Mouse (Mus musculus) intestine, postnatal 0 days (tissue): ENCODE measurements at regions not wholly inside any gene's neighbourhood (a gene's known extent, or its start where the extent isn't known, plus 50 kb on each side); places are given as distances from the start of the nearest gene placed in this dataset.

Experiments
- ATAC-seq: fragments of 200-750 bp; cut with Nextera tagmentation; 2 replicates; pipeline ENCODE4 v1.8.0; 2017; ENCODE audit warnings: mild to moderate bottlenecking, moderate TSS enrichment, moderate library complexity
- H3K27ac ChIP-seq: fragments of 300-500 bp; sonication (generic); 2 replicates; pipeline ENCODE4 v1.5.1; 2014; ENCODE audit warnings: mild to moderate bottlenecking, low read depth, low read length, moderate library complexity
- H3K27me3 ChIP-seq: fragments of 300-500 bp; sonication (generic); replicated peaks from 2 replicates; pipeline ENCODE4 v1.6.1; 2014; ENCODE audit warnings: low read length, mixed read lengths; ENCODE audit not compliant: control insufficient read depth, insufficient read depth
- H3K36me3 ChIP-seq: fragments of 300-500 bp; sonication (generic); 2 replicates; pipeline ENCODE4 v1.6.1; 2014; ENCODE audit warnings: mild to moderate bottlenecking, moderate library complexity; ENCODE audit not compliant: control insufficient read depth, insufficient read depth
- H3K4me1 ChIP-seq: fragments of 300-500 bp; sonication (generic); replicated peaks from 2 replicates; pipeline ENCODE4 v1.6.1; 2014; ENCODE audit warnings: antibody characterized with exemption, low read length, mixed read lengths; ENCODE audit not compliant: control insufficient read depth, insufficient read depth
- H3K4me2 ChIP-seq: fragments of 300-500 bp; sonication (generic); replicated peaks from 2 replicates; pipeline ENCODE4 v1.6.1; 2014; ENCODE audit warnings: low read depth, mild to moderate bottlenecking, moderate library complexity
- H3K4me3 ChIP-seq: fragments of 300-500 bp; sonication (generic); 2 replicates; pipeline ENCODE4 v1.5.1; 2014; ENCODE audit warnings: low read depth, low read length
- H3K9ac ChIP-seq: fragments of 300-500 bp; sonication (generic); 2 replicates; pipeline ENCODE4 v1.6.1; 2014; ENCODE audit warnings: mild to moderate bottlenecking, low read depth, low read length
- H3K9me3 ChIP-seq: fragments of 300-500 bp; sonication (generic); 2 replicates; pipeline ENCODE4 v1.6.1; 2016; ENCODE audit warnings: mixed run types; ENCODE audit not compliant: control insufficient read depth
- CTCF ChIP-seq: sonication (generic); IDR thresholded peaks from 2 replicates; pipeline ENCODE4 v1.5.1; 2016; ENCODE audit warnings: low read depth, mild to moderate bottlenecking, control low read depth, antibody characterized with exemption, moderate library complexity
- WGBS: fragments of 180-500 bp; shearing (Covaris S2); extraction: QIAGEN DNeasy Blood & Tissue Kit; methylation state at CpG from one replicate; pipeline ENCODE4 v1.1.7; 2014; 5-methylcytosine and 5-hydroxymethylcytosine counted together

DNA sequence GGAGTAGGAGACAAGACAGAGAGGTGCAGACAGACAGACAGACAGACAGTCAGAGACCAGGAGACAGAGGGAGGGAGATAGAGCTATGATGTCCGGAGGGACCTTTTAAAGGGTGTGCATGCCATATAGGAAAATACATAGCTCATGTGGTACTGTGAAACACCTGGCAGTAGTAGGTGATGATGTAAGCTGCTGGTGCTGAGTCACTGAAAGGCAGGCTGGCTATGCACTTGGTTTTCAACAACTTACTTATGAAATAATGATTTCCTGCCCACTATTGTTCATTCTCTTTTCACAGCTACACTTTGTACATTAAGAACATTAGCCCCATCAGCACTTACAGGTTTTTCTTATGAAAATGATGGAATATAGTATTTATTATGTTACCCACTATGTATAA, 196.2 kb downstream of the Aldoart1 start:
- no peak for TF ChIP-seq CTCF
- Histone ChIP-seq H3K9me3 (no peaks in the 10 kb centered on the region), H3K4me2 (no peak overlapping the region), H3K27ac (no peak overlapping the region), H3K27me3 (no peaks in the 10 kb centered on the region), H3K9ac (no peak overlapping the region), H3K4me3 (no peak overlapping the region), H3K36me3 (no peaks in the 10 kb centered on the region), H3K4me1 (no peaks in the 10 kb centered on the region)
- WGBS = 100% methylated on average over 1 of the region's 1 CpGs
- no peak for ATAC-seq

DNA sequence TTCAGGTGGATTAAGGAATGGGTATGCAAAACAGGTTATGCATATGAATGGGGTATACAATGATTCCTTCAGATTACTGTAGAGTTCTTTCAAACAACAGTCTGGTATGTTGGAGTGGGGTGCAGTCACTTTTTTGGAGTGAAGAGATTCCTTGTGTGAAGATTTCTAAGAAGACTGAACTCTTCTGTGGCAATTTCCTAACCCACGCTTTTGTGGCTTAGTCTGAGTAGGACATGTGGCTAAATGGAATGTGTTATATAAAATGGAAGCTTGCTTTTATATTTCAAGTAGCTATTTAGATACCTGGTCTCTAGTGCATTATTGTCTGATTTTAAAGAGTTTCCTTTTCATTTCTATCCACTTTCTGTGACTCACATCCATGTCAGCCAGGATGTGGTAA, 205.3 kb downstream of the Aldoart1 start:
- H3K4me1 ChIP-seq = no peaks in the 10 kb centered on the region
- H3K9ac ChIP-seq = no peak overlapping the region
- H3K27ac ChIP-seq = no peak overlapping the region
- no peak overlapping the region for H3K4me3 ChIP-seq
- 92% methylated on average over 1 of the region's 1 CpGs for WGBS
- TF ChIP-seq CTCF = no peak
- H3K36me3 ChIP-seq = no peaks in the 10 kb centered on the region
- H3K4me2 ChIP-seq = no peak overlapping the region
- ATAC-seq = no peak
- H3K27me3 ChIP-seq = no peaks in the 10 kb centered on the region
- no peaks in the 10 kb centered on the region for H3K9me3 ChIP-seq

GRCm38 (mm10) chr4:72629416-72629815, 223.0 kb downstream of the Aldoart1 start:
- Histone ChIP-seq H3K4me3 (no peak overlapping the region), H3K27me3 (no peaks in the 10 kb centered on the region), H3K4me1 (no peaks in the 10 kb centered on the region), H3K36me3 (no peaks in the 10 kb centered on the region), H3K4me2 (no peak overlapping the region), H3K9ac (no peak overlapping the region), H3K27ac (no peak overlapping the region), H3K9me3 (no peaks in the 10 kb centered on the region)
- no peak for ATAC-seq
- TF ChIP-seq CTCF = no peak
- WGBS = 67% methylated on average over 3 of the region's 3 CpGs

GRCm38 (mm10) chr4:72627219-72627930, 225.1 kb downstream of the Aldoart1 start:
- 53% methylated on average over 5 of the region's 5 CpGs for WGBS
- ATAC-seq = no peak

GRCm38 (mm10) chr4:72605107-72605506, 247.3 kb downstream of the Aldoart1 start:
- TF ChIP-seq CTCF = no peak
- no peaks in the 10 kb centered on the region for H3K9me3 ChIP-seq
- WGBS = 83% methylated on average over 4 of the region's 4 CpGs
- no peak overlapping the region for H3K9ac ChIP-seq
- H3K36me3 ChIP-seq = no peaks in the 10 kb centered on the region
- H3K4me2 ChIP-seq = no peak overlapping the region
- H3K27ac ChIP-seq = no peak overlapping the region
- no peaks in the 10 kb centered on the region for H3K27me3 ChIP-seq
- no peaks in the 10 kb centered on the region for H3K4me1 ChIP-seq
- ATAC-seq = no peak
- H3K4me3 ChIP-seq = no peak overlapping the region

More at GRCm38 (mm10) chr4:72627219-72627930, 225.1 kb downstream of the Aldoart1 start:
- Histone ChIP-seq H3K9me3 (no peaks in the 10 kb centered on the region), H3K4me3 (no peak overlapping the region), H3K27ac (no peak overlapping the region), H3K4me2 (no peak overlapping the region), H3K36me3 (no peaks in the 10 kb centered on the region), H3K27me3 (no peaks in the 10 kb centered on the region), H3K4me1 (no peaks in the 10 kb centered on the region), H3K9ac (no peak overlapping the region)
- TF ChIP-seq CTCF = no peak

- TF ChIP-seq CTCF = no peak
- 83% methylated on average over 2 of the region's 2 CpGs for WGBS
- Histone ChIP-seq H3K9me3 (no peaks in the 10 kb centered on the region), H3K4me2 (no peak overlapping the region), H3K4me1 (no peaks in the 10 kb centered on the region), H3K36me3 (no peaks in the 10 kb centered on the region), H3K27ac (no peak overlapping the region), H3K9ac (no peak overlapping the region), H3K4me3 (no peak overlapping the region), H3K27me3 (no peaks in the 10 kb centered on the region)
- ATAC-seq = no peak
These were observed 256.9 kb downstream of the Aldoart1 start for GRCm38 (mm10) chr4:72595494-72595893.
